Mouse (Mus musculus) heart, postnatal 0 days (tissue): ENCODE data around the gene Kctd19.

ENCODE experiments used
- CTCF ChIP-seq: IDR thresholded peaks from 2 replicates; pipeline ENCODE4 v1.5.1; 2016; ENCODE audit warnings: antibody characterized with exemption, control low read depth, low read depth
- EP300 ChIP-seq: IDR thresholded peaks from 2 replicates; pipeline ENCODE4 v1.6.1; 2016; ENCODE audit warnings: antibody characterized with exemption, low read depth

GRCm38 (mm10) chr8:105373032-105373431, 40.3 kb downstream of the Kctd19 start, which contains the start of gene Plekhg4:
- TF ChIP-seq CTCF (no peak), EP300 (no peak)
